Mouse (Mus musculus) urinary bladder, postnatal 14 days (tissue): ENCODE measurements around the gene Tmem170.
"Not testable (repeated sequence)": the region's sequence is repeated elsewhere in the genome, so short reads cannot be mapped to it uniquely, and the experiment has no call there.

Experiments
- DNase-seq: peaks from one replicate; pipeline ENCODE4 v3.0.0; 2021; ENCODE audit warnings: low spot score

Gene Tmem170

DNA sequence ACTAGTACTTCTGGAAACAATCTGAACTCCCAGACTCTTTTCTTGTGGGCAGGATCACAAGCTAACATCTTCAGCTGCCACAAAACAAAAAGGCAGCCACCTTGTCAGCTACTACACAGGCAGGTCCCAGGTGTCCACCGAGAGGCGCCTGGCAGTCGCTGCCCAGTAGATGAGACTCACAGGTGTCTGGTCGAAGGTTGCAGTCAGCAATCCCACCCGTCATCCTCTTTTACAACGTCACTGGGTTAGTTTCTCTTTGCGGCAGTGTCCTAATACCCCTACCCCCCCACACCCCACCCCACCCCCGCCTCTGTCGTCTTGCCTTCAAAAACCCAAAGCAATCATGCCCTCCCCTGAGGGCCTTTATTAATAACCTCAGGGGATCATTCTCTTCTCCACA is 792 bp downstream of the Tmem170 start:
- no peak for DNase-seq

DNA sequence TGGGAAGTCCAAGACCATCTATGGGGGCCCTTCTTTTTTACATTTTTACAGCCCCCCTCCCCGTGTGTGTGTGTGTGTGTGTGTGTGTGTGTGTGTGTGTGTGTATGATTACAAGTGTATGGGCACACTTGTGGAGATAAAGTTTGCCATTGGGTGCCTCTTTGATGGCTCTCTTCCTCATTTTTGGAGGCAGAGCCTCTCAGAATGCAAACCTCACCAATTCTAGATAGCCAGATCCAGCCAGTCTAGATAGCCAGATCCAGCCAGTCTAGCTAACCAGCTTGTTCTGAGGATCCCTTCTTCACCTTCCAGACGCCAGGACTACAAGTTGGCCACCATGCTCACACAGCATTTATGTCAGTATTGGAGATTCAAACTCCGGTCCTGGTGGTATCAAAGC is 5.3 kb downstream of the Tmem170 start:
- DNase-seq = no peak

DNA sequence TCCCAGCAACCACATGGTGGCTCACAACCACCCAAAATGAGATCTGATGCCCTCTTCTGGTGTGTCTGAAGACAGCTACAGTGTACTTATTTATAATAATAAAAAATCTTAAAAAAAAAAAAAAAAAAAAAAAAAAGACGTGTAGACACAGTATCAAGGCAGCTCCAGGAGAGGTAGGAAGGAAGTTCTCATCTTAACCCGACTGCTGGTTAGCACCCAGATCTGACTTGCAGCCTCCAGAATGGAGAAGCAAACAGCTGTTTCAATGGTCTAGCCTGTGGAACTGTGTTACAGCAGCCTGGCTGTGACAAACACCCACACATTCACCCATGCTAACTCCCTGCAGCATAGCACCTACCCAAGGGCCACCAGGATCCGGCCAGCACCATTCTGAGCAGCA is 6.2 kb downstream of the Tmem170 start:
- DNase-seq = no peak

DNA sequence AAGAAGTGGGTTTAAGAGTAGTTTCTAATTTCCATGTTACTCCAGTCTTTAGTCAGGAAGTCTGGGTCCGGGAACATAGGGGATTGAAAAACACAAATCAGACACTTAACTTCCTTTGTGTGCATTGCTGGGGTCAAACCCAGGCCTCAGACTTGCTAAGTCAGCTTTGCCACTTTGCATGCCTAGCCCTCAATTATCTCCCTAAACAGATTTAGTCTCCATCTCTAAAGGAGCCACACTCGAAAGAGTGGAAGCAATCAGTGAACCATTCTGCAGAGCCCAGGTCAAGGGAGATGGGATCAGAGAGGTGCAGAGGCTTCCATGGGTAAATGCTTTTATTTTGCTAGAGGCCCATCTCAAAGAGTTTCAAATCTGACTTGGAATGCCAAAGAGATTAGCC is 7.9 kb downstream of the Tmem170 start:
- DNase-seq = no peak

DNA sequence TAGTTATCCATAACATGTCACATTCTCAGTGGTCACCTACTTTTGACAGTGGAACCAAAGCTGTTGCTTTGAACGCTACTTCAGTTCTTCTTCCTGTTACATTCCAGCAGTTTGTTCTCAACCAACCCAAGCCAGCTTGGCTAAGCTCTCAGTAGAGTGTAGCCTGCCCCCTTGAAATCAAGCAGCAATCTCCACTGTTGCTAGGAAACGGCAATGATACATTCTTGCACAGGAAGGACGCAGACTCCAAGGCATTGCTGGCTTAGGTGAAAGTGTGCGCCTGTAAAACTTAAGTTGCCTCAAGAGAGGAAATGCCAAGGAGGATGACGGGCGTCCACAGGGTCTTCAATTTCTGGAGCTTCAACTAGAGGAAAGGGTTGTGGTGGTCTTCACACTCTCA is 10.7 kb downstream of the Tmem170 start:
- no peak for DNase-seq

DNA sequence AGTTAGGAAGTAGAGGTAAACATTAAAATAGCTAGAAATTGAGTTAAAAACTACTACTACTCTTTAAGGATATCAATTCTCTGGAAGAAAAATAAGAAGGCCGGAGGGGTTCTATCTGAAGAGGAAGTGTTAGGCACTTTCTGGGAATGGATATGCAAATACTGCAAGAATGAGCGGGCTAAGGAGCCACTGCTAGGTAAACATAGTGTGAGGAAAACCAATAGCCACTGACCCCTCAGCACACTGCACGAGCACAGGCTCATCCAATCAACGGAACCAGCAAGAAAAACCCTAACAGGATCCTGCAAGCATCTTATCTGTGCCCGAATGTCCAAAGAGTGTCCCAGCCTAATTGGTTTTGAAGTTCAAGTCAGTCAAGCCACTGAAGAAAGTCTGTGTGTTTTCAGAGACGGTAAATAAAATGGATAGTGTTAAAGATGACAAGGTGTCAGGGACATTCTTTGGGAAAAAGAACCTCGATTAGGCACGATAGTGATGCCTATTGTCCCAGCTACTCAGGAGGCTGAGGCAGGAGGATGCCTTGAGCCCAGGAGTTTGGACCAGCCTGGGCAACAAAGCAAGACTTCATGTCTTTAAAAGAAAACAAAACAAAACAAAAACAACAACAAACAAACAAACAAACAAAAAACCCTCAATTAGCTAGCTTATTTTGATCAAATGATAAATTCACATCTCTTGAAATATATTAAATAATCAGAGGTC is 11.3 kb downstream of the Tmem170 start:
- no peak for DNase-seq

DNA sequence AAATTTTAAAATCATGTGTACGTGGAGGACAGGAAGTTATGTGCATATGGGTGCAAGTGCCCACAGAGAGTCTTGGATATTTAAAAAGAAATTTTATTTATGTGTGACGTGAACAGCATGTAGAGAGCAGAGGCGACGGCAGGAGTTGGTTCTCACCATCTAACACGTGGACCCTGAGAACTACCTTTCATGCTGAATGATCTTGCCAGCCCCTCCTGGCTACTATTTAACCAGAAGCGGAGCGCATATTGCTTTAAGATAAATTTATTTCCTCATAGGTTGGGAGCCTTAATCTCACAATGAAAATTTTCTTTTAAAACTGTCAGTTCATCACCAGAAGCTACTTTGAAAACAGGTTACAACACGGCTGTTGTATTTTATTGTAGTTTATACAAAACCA is 11.9 kb downstream of the Tmem170 start:
- no peak for DNase-seq

DNA sequence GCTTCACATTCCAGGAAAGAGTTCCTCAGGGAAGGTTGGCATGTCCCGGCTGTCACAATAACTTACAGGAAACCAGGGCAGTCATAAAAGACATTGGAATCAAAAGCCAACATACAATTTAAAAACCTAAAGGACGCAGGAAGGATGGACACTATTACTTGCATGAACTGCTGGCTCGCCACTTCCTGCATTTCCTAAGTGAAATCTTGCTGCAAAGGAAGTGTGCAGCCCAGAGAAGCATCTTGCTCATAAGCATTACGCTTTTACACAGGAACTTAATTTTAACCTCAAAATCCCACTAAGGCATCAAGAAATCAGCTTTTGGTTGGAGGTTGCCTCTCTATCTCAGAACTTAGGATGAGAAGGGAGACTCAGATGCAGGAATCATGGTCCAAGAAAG is 13.3 kb downstream of the Tmem170 start:
- DNase-seq = no peak

DNA sequence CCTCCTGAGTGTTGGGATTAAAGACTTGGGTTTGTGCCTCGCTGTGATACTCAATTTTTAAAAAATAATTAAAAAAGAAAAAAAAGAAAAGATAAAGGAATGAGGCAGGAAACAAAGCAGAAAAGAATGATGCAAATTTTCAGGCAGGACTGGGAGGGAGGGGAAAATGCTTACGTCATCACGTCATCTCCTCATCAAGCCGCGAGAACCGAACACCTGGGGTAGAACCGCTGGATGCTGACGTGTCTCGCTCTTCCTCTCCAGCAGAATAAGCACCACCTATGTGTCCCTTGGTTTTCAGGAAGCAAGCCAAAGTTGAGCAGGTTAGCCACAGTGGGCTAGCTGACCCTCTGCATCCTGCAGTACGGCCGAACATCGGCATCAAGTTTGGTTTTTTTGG is 20.6 kb downstream of the Tmem170 start:
- DNase-seq = no peak

DNA sequence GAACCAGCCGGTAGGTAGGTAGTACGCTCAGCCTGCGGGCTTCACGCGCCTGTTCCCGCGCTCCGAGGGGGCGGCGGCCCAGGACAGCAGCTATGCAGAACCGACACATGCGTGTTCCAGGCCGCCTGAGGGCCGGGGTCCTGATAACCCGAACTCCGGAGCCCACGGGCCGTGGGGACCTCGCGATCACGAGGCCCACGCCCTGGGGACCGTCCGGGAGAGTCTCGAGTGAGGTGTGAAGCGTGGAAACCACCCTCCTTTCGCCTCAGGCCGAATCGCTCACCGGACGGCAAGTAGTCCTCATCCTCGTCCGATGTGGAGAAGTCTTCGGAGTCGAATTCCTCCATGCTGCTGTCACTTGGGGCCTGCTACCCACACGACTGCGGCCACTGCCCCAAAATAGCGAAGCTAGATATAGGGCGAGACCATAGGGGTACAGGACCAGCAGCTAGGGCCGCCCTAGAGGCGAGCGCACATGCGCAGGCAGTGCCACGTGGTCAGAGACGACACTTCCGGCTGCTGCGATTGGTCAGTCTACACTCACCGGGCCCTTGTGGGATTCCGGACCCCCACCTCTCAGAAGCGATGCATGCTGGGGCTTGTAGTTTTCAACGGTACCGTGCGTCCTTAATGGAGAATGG is 22.6 kb downstream of the Tmem170 start, which contains the start of gene Cfdp1:
Gene Cfdp1 (minus strand): TSS at position 431 of the 641 bp plus-strand sequence.
- peak; percentile 96 for DNase-seq

DNA sequence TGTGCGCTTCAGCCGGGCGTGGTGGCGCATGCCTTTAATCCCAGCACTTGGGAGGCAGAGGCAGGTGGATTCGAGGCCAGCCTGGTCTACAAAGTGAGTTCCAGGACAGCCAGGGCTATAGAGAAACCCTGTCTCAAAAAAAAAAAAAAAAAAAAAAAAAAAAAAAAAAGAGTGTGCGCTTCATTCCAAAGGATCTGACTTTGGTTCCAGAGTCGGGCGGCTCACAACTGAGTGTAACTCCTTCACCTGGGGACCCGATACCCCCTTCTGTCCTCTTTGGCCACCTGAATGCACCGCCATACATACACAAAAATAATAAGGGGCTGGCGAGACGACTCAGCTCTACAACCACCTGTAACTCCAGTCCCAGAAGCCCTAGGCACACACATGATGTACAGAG is 23.3 kb downstream of the Tmem170 start:
- not testable (repeated sequence) for DNase-seq

DNA sequence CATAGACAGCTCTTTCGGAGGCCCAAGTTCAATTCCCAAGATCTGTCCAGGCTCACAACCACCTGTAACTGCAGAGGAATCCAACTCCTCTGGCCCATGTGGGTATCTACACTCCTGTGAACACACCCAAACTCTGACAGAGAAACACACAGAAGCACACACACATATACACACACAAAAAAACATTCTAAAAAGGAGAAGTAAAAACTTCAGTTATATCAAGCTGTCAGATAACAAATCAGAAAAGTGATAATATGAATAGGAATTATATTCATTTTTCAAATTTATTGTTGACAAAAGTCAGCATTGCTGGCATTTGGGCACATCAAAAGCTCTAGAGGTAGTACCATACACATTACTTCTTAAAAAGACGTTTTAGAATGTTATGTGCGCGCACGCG is 29.8 kb downstream of the Tmem170 start:
- DNase-seq = no peak

DNA sequence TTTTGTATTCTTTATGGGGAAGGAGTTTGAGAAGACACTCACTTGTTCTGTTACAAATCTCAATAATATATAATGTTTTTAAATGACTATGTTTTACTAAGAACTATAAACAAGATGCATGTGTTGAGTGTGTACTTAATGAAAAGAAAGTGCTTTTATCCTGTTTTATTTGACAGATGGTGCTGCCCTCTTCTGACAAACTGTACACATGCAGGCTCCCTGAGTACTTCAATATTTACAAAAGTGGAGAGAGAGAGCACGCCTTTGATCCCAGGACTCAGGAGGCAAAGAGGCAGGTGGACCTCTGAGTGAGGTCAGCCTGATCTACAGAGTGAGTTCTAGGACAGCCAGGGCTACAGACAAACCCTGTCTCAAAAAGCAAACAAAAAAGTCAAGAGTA is 41.0 kb downstream of the Tmem170 start:
- DNase-seq = no peak

DNA sequence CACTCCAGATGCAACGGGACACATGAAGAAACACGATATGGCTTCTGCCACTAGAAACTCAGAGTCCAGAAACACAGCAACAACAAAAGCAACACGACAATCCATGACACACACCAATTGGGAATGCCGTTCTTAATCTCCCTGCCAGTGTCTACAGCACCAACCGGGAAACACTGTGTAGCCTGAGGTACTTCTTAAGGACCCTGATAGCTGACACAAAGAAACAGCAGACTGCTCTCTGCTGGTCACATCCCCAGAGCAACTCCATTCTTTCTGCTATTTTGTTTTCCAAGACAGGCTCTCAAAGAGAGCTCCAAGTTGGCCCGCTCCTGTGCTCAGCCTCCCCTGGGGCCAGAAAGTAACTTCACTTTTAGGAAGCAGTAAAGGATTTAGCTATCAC is 42.5 kb downstream of the Tmem170 start:
- DNase-seq = no peak

DNA sequence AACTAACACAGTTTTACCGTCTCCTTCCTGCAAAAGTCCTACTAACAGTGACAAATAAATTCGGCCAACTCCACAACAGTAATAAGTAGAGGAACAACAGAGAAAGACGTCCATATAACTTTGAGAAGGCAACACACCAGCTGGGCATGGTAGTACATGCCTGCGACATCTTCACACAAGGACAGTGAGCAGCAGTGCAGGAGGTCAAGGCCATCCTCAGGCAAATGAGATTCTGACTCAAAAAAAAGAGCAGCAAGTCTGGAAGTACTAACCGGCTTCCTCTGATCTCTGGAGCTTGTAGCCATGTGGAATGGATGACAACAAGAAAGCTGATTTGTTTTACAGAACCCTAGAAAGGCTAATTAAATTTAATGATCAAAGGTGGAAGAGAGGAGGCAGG is 43.6 kb downstream of the Tmem170 start:
- DNase-seq = no peak

DNA sequence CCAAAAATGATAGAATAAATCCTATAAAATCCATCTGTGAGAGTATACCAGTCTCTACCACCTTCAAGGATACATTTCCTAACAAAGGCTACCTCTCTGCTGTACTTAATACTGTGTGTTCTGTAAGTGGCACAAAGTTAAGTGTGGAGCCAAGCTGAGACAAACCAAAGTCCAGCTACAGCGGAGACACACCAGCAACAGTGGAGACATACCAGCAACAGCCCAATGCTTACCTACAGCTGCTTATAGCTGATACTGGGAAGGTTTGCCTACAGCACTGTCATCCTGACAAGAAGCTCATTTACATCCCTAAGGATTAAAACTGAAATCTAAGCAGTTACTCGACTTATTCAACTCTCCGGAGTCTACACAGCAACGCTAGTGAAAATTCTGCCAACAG is 44.6 kb downstream of the Tmem170 start:
- no peak for DNase-seq

DNA sequence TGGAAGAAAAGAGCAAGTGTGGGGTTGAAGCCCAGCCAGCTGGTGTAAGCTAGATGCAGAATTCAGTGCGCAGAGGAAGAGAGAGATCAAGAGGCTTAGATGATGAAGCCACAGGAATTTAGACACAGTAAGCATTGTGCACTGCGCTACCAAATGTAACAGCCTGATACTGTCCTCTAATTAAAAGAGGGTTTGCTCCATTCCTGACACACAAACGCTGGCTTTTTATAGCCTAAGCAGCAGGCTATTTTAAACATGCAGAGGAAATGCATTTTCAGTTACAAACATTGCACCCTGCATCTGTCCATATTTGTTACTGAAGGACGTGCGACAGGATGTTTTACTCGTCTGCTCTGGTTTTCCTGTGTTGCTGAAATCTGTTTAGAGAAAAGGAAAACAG is 48.0 kb downstream of the Tmem170 start:
- no peak for DNase-seq

DNA sequence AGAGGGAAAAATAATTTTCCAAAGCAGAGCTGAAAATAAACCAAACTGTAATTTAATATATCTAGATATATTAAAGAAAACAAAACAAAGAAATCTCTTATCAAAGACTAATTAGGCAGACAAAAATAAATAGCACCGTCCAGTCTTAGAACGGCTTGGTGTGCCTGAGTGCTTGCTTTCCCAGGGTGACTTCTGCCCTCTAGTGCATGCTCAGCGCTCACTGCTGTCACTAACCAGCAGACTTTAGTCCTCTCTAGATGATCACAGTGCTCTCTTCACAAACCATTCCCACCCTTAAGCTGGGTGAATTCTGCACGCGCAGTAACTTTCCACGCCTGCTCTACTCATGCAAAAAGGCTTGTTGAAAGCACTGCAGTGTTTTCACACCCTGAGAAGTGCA is 51.3 kb downstream of the Tmem170 start:
- peak; percentile 36 for DNase-seq

DNA sequence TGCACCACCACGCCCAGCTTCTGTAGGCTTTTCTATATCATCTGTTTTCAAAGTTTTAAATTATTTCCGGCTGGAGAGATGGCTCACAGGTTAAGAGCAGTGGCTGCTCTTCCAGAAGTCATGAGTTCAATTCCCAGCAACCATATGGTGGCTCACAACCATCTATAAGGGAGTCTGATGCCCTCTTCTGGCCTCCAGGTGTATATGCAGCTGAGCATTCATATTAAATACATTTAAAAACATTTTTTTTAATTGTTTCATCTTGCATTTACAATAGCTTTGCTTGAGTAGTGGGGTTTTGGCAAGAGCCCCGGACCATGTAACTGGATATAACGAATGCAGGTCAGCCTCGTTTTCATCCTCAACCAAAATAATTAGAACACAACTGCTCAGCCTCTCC is 52.2 kb downstream of the Tmem170 start:
- DNase-seq = no peak

DNA sequence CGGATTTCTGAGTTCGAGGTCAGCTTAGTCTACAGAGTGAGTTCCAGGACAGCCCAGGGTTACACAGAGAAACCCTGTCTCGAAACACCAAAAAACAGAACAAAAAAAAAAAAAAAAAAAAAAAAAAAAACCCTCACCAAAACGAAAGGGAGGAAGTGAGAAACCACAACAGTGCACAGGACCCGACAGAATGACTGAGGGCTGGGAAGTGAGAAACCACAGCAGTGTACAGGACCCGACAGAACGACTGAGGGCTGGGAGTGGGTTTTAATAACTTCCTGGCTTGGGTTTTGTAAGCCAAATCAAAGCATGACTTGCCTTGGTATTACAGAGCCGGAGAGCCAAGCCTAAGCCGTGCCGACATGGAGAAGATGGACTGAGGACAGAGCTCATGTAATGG is 55.4 kb downstream of the Tmem170 start:
- no peak for DNase-seq

DNA sequence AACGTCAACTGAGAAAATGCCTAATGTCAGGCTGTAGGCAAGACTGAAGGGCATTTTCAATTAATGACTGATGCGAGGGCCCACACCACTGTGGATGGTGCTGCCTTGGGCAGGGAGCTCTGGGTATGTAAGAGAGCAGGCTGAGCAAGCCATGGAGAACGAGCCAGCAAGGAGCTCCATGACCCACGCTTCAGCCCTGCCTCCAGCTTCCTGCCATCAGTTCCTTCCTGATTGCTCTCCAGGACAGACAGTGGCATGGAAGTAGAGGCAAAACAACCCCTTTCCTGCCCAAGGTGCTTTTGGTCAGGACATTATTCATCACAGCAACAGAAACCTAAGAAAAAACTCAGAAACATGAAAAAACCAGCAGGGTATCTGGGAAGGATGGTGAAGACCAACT is 55.9 kb downstream of the Tmem170 start:
- no peak for DNase-seq

DNA sequence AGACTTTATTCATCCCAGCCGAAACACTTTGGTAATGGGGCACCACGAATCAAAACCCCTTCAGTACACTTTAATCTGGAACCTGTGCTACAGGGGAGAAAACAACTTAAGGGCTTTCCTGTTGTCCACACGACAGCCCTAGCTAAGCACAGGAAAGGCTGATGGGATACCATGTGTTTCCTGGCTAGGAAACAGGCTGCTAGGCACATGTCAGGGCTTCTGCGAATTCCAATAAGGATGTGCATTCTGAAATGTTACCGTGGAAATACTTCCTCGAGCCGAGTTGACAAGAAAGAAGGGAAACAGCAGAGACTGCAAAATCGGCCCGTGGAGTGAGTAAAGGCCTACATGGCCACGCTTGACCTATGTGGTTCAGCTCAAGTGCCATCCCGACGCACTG is 56.5 kb downstream of the Tmem170 start:
- DNase-seq = no peak

DNA sequence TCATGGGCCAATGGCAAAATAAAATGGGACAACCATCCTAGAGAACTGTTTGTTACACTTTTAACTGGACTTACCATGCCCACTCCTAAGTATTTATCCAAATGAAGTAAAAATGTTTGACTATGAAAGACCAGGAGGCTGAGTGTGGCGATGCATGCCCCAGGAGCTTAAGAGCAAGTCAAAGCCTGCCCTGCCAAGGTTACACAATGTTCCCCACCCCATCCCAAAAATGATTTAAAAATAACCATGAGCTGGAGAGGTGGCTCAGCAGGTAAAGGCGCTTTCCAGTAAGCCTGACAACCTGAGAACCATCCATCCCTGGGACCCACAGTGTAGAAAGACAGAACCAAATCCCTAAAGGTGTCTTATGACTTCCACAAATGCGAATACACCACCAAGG is 58.0 kb downstream of the Tmem170 start:
- DNase-seq = peak; percentile 49

DNA sequence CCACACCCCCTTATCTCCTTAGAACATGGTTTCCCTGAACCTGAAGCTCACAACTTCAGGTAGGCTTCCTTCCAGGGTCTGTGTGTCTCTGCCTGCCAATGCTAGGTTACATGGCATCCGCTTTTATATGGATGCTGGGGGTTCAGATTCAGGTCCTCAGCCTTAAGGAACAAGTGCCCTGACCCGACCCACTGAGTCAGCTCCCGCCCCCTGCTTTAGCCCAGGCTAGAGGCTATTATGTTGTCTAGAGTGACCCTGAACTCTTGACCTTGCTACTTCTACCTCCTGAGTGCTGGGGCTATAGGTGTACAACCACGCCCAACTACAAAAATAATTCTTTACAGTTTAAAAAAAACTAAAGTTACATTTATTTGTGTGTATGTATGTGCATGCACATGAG is 61.5 kb downstream of the Tmem170 start:
- no peak for DNase-seq
